15 mouse cellular contexts compared by ENCODE assay signal in the genomic region with DNA sequence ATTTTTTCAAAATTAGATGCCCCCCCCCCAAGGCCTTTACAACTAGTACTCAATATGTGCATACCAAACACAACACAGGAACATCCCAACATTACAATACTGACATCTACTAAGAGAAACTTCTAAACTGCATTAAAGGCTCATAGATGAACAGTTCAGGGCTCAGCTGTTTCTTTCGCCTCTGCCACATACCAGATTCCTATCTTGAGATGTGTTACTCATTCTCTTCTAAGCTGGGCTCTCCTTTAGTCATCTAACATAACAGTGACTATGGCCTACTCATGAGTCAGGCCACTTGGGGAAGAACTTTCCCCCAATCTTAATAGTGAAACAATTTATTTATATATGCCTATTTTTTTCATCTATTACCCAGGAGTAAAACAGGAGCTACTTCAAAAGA. TPM values are rescaled to one million over a fixed set of nuclear protein-coding genes. Genes with fewer than 3 reads are reported as not detected.
"Had no signal": no experiment of that assay in that cellular context is flagged by ENCODE, and none has a peak within 500 bp of the region (broad histone marks: within the 10 kb centered on the region; RNA-seq: fewer than 3 reads in every experiment).

No protein-coding gene starts in this region.

- DNase-seq: kidney, adult 8-10 months; kidney, postnatal 25 days; layer of hippocampus, adult 9-11 months; left cerebral cortex, postnatal 4 days; lung, adult 2 months; lung, postnatal 36 days; right cerebral cortex, adult 18-20 months; right cerebral cortex, postnatal 25 days; thymus, postnatal 36 days had no signal

- H3K4me3 ChIP-seq: liver, embryonic 15.5 days; midbrain, embryonic 10.5 days had no signal

- H3K27me3 ChIP-seq: liver, embryonic 15.5 days had no signal

RNA-seq across cellular contexts. Expression of gene Lmod2, which starts 30.9 kb away (rescaled TPM):
- total RNA-seq: left cerebral cortex, postnatal 4 days; megakaryocyte progenitor cell, adult 5-6 weeks had no signal
- polyA plus RNA-seq: midbrain, embryonic 16.5 days; neural tube, embryonic 14.5 days; small intestine, adult 2 months had no signal
